Mouse (Mus musculus) ES-Bruce4 (cell line): ENCODE measurements around the gene Hspa12b.

Experiments
- CTCF ChIP-seq: IDR thresholded peaks from one replicate; pipeline ENCODE4 v1.8.1; 2011; ENCODE audit warnings: low read depth, low read length
- EP300 ChIP-seq: IDR thresholded peaks from 2 replicates; pipeline ENCODE4 v1.6.1; 2011; ENCODE audit warnings: low read depth, low read length; ENCODE audit not compliant: insufficient read depth
- POLR2A ChIP-seq: IDR thresholded peaks from one replicate; pipeline ENCODE4 v1.8.1; 2011; ENCODE audit warnings: low read length; ENCODE audit not compliant: insufficient read depth

GRCm38 (mm10) chr2:131101530-131101929, 25.6 kb upstream of the Hspa12b start:
- no peak for TF ChIP-seq CTCF
- TF ChIP-seq POLR2A, result no peak
- TF ChIP-seq EP300, result no peak
